Mouse (Mus musculus) stomach, embryonic 14.5 days (tissue): ENCODE data around the gene Ankle1. TPM values are rescaled to one million over a fixed set of nuclear protein-coding genes. Genes with fewer than 3 reads are reported as not detected.

Experiments
- ATAC-seq: fragments of 200-750 bp; cut with Nextera tagmentation; 2 replicates; pipeline ENCODE4 v1.8.0; 2017; ENCODE audit warnings: low read depth, moderate TSS enrichment; ENCODE audit not compliant: insufficient number of reproducible peaks, insufficient read depth, low FRiP score
- H3K27ac ChIP-seq: fragments of 300-500 bp; sonication (generic); 2 replicates; pipeline ENCODE4 v1.5.1; 2014; ENCODE audit warnings: mild to moderate bottlenecking, low read length, moderate library complexity, mixed read lengths
- H3K27me3 ChIP-seq: fragments of 300-500 bp; sonication (generic); 2 replicates; pipeline ENCODE4 v1.6.1; 2014; ENCODE audit warnings: low read length, control low read depth, mixed read lengths; ENCODE audit not compliant: control insufficient read depth, insufficient read depth
- H3K36me3 ChIP-seq: fragments of 300-500 bp; sonication (generic); 2 replicates; pipeline ENCODE4 v1.6.1; 2014; ENCODE audit warnings: mild to moderate bottlenecking, control low read depth, low read length, moderate library complexity, mixed read lengths; ENCODE audit not compliant: control insufficient read depth, insufficient read depth
- H3K4me1 ChIP-seq: fragments of 300-500 bp; sonication (generic); 2 replicates; pipeline ENCODE4 v1.6.1; 2014; ENCODE audit warnings: low read length, control low read depth, mixed read lengths; ENCODE audit not compliant: control insufficient read depth, insufficient read depth
- H3K4me2 ChIP-seq: fragments of 300-500 bp; sonication (generic); replicated peaks from 2 replicates; pipeline ENCODE4 v1.6.1; 2014; ENCODE audit warnings: low read depth, low read length, control low read depth
- H3K4me3 ChIP-seq: fragments of 300-500 bp; sonication (generic); 2 replicates; pipeline ENCODE4 v1.5.1; 2014; ENCODE audit warnings: low read depth, low read length, control low read depth
- H3K9ac ChIP-seq: fragments of 300-500 bp; sonication (generic); replicated peaks from 2 replicates; pipeline ENCODE4 v1.6.1; 2014; ENCODE audit warnings: low read depth, mild to moderate bottlenecking, control low read depth, low read length, moderate library complexity, mixed read lengths
- H3K9me3 ChIP-seq: fragments of 300-500 bp; sonication (generic); 2 replicates; pipeline ENCODE4 v1.6.1; 2016; ENCODE audit warnings: low read depth, low read length, control low read depth; ENCODE audit not compliant: control insufficient read depth
- WGBS: fragments of 180-500 bp; shearing (Covaris S2); extraction: QIAGEN DNeasy Blood & Tissue Kit; methylation state at CpG from one replicate; pipeline ENCODE4 v1.1.7; 2014; 5-methylcytosine and 5-hydroxymethylcytosine counted together
- polyA plus RNA-seq: library from polyadenylated mRNA; unstranded; fragments of >200 nt; fragmentation: Nextera tagmentation; extraction: Ambion mirVana; gene quantifications from 2 replicates; pipeline ENCODE4 v1.2.1, GENCODE M21; 2014

The Ankle1 gene
- polyA plus RNA-seq, 1 experiment from 2014 or later: 39.8 TPM

DNA sequence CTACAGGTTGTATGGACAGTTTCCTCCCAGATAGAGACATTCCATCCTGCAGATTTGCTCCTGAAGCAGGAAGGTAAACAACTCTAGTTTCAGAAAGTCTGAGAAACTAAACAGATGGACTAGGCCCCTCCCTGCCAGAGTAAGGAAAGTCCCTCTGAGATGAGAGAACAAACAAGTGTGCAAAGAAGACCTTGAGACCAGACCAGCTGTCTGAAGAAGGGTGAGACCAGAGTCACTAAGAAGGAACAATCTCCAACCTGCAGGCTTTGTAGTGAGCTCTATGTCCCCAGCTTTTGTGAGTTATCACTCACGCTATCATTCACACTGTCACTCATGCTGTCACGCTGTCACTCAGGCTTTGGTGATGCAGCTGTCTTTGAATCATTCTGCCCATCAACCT lies 14.1 kb upstream of the Ankle1 start:
- 89% methylated on average over 2 of the region's 2 CpGs for WGBS

DNA sequence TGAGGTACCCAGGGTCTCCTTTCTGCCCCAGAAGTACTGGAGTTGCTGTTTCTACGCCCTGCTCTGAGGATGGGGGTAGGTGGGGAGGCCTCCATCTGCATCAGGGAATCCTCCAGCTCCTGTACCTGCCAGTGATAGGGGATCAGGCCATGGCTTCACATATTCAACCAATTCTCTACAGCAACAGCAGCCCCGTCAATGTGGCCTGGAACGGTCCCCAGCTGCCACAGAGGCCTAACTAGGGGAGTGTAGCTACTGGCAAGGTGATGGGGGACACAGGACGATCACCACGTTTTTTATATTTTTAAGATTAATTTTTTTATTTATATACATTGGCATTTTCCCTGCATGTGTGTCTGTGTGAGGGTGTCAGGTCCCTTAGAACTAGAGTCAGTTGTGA lies 13.4 kb upstream of the Ankle1 start:
- H3K9ac ChIP-seq: no peak overlapping the region
- no peak for ATAC-seq
- WGBS: 75% methylated on average over 5 of the region's 5 CpGs

More for the DNA sequence above, 14.1 kb upstream of the Ankle1 start:
- Histone ChIP-seq H3K4me1 (no peaks in the 10 kb centered on the region), H3K36me3 (no peaks in the 10 kb centered on the region), H3K27me3 (no peaks in the 10 kb centered on the region), H3K4me2 (no peak overlapping the region), H3K9ac (no peak overlapping the region), H3K27ac (no peak overlapping the region), H3K4me3 (no peak overlapping the region), H3K9me3 (no peaks in the 10 kb centered on the region)
- ATAC-seq: no peak

DNA sequence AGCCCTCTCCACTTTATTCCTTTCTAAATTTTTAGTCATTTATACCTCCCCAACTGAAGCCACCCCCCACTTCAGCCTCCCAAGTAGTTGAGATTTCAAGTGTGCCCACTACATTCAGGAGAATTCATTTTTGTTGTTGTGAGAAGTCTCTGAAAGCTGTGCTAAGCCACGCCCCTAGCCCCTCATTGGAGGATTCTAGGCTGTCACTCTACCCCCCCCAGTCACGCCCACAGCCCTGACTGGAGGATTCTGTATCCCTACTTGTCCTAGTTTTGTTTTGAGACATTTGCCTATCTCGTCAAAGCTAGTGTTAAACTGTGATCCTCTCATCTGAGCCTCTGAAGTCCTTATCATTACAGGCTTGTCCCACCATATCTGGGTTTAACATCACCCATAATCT lies 12.9 kb upstream of the Ankle1 start:
- peaks cover 8% of the 10 kb centered on the region for H3K4me1 ChIP-seq

More for the DNA sequence above, 13.4 kb upstream of the Ankle1 start:
- Histone ChIP-seq H3K4me3 (no peak overlapping the region), H3K4me1 (peaks cover 3% of the 10 kb centered on the region), H3K27ac (no peak overlapping the region), H3K27me3 (no peaks in the 10 kb centered on the region), H3K4me2 (no peak overlapping the region), H3K9me3 (no peaks in the 10 kb centered on the region), H3K36me3 (no peaks in the 10 kb centered on the region)

DNA sequence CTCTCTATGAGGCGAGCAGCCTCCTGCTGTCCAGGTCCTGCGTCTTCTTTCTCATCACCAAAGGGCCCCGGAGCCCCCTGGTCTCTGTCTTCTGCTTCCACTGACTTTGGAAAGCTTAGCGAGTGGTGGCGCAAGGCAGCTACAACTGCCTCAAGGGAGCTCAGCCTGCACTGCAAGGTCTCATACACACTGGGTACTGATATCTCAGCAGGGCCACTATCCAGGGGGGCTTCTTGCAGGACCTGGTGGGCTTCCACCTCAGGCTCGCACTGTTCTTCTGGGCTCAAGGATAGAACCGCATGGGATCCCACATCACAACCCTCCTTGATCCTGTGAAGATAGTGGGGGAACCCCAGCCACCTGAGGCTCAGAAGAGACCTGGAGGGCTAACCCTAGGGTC lies 11.3 kb upstream of the Ankle1 start:
- Histone ChIP-seq H3K36me3 (peaks cover 9% of the 10 kb centered on the region), H3K4me3 (no peak overlapping the region), H3K9me3 (no peaks in the 10 kb centered on the region), H3K27ac (no peak overlapping the region), H3K27me3 (no peaks in the 10 kb centered on the region), H3K4me1 (peaks cover 8% of the 10 kb centered on the region), H3K9ac (no peak overlapping the region), H3K4me2 (peak overlapping the region; percentile 22)
- ATAC-seq: no peak
- 80% methylated on average over 7 of the region's 7 CpGs for WGBS

More for the DNA sequence above, 12.9 kb upstream of the Ankle1 start:
- Histone ChIP-seq H3K27me3 (no peaks in the 10 kb centered on the region), H3K9me3 (no peaks in the 10 kb centered on the region), H3K4me3 (no peak overlapping the region), H3K9ac (no peak overlapping the region), H3K4me2 (no peak overlapping the region), H3K27ac (no peak overlapping the region), H3K36me3 (no peaks in the 10 kb centered on the region)
- WGBS: 11% methylated on average over 3 of the region's 3 CpGs
- ATAC-seq: no peak

DNA sequence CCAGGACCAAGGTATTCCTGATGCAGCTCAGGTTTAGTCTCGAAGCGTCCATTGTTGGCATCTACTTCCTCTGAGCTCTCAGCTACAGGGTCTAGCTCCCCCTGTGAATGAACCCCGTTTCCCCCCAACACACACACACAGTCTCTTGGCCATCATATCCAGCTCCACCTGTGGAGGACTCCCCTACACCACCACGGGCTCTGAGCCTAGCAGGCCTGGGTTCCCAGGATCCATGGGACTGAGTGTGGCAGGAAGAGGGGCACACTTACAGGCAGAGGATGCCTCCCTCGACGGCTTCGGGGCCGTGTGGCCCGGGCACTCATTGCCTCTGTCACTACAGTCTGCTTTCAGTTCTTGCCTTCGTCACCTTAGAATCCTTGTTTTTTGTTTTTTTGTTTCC lies 10.7 kb upstream of the Ankle1 start:
- no peaks in the 10 kb centered on the region for H3K27me3 ChIP-seq
- peaks cover 8% of the 10 kb centered on the region for H3K4me1 ChIP-seq
- no peak overlapping the region for H3K9ac ChIP-seq
- no peak overlapping the region for H3K4me3 ChIP-seq
- no peaks in the 10 kb centered on the region for H3K9me3 ChIP-seq
- peaks cover 14% of the 10 kb centered on the region for H3K36me3 ChIP-seq
- no peak for ATAC-seq
- 84% methylated on average over 10 of the region's 10 CpGs for WGBS
- peak overlapping the region; percentile 22; the same call in 1 of the 2 replicates for H3K4me2 ChIP-seq
- H3K27ac ChIP-seq: no peak overlapping the region

DNA sequence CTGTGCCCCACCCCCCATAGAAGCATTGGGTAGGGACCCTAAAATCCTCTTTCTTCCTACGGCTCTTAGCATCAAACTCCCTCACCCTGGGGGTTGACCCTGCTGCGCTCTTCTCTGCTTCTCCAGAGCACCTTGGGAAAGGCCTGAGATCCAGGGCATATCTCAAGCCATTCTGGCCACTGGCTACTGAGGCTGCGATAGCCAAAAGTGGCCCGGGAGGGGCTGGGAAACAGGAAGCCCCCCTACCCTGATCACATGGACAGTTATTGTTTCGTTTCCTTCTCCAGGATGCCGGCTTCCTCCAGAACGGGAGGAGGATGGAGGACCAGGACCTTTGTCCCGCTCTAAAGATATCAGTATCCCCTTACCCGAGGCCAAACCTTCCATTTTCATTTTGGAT lies 10.2 kb upstream of the Ankle1 start, which contains the start of gene Ushbp1:
Ushbp1 (minus strand) TSS at position 174 of the 400 bp plus-strand sequence.
- Histone ChIP-seq H3K36me3 (peaks cover 14% of the 10 kb centered on the region), H3K9ac (no peak within 1 kb of the TSS), H3K4me3 (peak within 1 kb of the TSS; percentile 75), H3K27ac (peak within 1 kb of the TSS; percentile 52; the same call in 1 of the 2 replicates), H3K27me3 (no peaks in the 10 kb centered on the region), H3K9me3 (no peaks in the 10 kb centered on the region), H3K4me2 (peak within 1 kb of the TSS; percentile 74), H3K4me1 (peaks cover 8% of the 10 kb centered on the region)
- 86% methylated on average over 9 of the region's 9 CpGs for WGBS
- ATAC-seq: no peak

DNA sequence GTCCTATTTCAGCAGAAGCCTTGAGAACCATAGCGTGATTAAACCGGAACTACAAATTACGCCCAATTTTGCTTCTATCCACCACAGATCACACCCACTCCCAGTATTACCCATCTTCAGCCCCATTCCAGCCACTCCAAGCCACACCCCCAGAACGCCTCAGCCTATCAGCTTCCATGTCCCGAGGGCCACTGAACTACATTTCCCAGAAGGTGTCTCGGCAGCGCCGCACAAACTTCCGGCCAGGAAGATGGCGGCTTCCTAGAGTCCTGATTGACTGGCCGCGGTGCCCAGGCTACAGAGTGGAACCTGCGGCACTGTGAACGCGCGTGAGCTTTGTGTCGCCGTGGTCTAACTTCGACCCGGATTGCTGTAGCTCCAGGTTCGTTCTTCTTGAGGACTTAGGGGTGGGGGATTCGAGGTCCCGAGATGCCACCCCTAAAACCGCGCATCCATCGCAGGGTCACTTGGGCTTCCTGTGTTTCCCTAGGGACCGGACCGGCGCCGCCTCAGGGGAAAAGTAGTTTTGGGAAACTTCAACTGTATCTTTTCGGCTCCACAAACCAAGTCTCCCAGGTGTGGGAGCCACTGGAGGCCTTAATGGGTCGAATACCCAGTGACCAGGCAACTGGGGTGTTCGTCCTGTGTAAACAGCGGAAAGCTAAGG lies 9.0 kb upstream of the Ankle1 start, which contains the start of gene Babam1:
Babam1 (plus strand) TSS at position 223 of the 667 bp plus-strand sequence.
- Histone ChIP-seq H3K4me1 (peaks cover 8% of the 10 kb centered on the region), H3K27me3 (no peaks in the 10 kb centered on the region), H3K9me3 (no peaks in the 10 kb centered on the region), H3K9ac (peak within 1 kb of the TSS; percentile 74), H3K4me3 (peak within 1 kb of the TSS; percentile 75), H3K27ac (peak within 1 kb of the TSS; percentile 52; the same call in 1 of the 2 replicates), H3K36me3 (peaks cover 14% of the 10 kb centered on the region), H3K4me2 (peak within 1 kb of the TSS; percentile 74)
- WGBS: under 1% methylated on average over 34 of the region's 34 CpGs
- ATAC-seq: peak; percentile 95

DNA sequence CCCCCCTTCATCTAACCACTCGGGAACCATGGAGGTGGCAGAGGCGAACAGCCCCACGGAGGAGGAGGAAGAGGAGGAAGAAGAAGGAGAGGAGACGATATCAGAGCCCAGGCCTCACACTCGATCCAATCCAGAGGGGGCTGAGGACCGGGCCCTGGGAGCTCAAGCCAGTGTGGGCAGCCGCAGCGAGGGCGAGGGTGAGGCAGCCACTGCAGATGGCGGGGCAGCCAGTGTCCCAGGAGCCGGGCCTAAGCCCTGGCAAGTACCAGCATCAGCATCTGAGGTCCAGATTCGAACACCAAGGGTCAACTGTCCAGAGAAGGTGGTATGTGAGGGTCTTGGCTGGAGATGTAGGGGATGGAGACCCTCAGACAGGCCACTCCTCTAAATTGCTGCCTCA lies 8.1 kb upstream of the Ankle1 start:
- no peak overlapping the region for H3K27ac ChIP-seq
- H3K4me3 ChIP-seq: peak overlapping the region; percentile 75
- ATAC-seq: no peak
- H3K4me1 ChIP-seq: peaks cover 8% of the 10 kb centered on the region
- no peaks in the 10 kb centered on the region for H3K9me3 ChIP-seq
- H3K4me2 ChIP-seq: peak overlapping the region; percentile 74
- H3K27me3 ChIP-seq: no peaks in the 10 kb centered on the region
- WGBS: 88% methylated on average over 12 of the region's 12 CpGs
- H3K36me3 ChIP-seq: peaks cover 14% of the 10 kb centered on the region
- H3K9ac ChIP-seq: 0 out of 2 replicates have a peak overlapping the region, but pooled peaks have one; percentile 74
